Mouse (Mus musculus) left cerebral cortex, adult 18-20 months (tissue): ENCODE data around the gene Vsig10l. TPM values are rescaled to one million over a fixed set of nuclear protein-coding genes. Genes with fewer than 3 reads are reported as not detected.

Experiments used
- DNase-seq, 2 experiments: peaks; one replicate each; pipeline ENCODE4 v3.0.0; 2021 to 2022; ENCODE audit warnings: low spot score in 2 of 2, mixed read lengths in 1 of 2
- long read RNA-seq, 2 experiments: library from polyadenylated mRNA; stranded (forward); transcript quantifications; one replicate each; pipeline ENCODE4 v2.0.0; 2021
- total RNA-seq, 2 experiments: library from RNA; stranded (reverse); gene quantifications; 2 replicates each; pipeline ENCODE4 v1.2.3; 2021

The Vsig10l gene
- total RNA-seq: 1 to 10 TPM; 1.2 to 2.5 TPM
- long read RNA-seq, experiment 1, partial matches to known transcripts: 0 of 2 reads
- long read RNA-seq, experiment 1, other reads (novel, unspliced or antisense): 2 of 2 reads
- long read RNA-seq, experiment 2: 0 reads

GRCm38 (mm10) chr7:43462851-43463250 lies at the start of gene Vsig10l:
Gene Vsig10l, plus strand, starts transcription at chr7:43463151.
- no peak for DNase-seq

GRCm38 (mm10) chr7:43417298-43417697 lies 45.7 kb upstream of the Vsig10l start:
- no peak for DNase-seq

GRCm38 (mm10) chr7:43422995-43423617 lies 39.8 kb upstream of the Vsig10l start:
- DNase-seq: peak; percentile 84 to 94

- no peak for DNase-seq
These were observed 38.8 kb upstream of the Vsig10l start for GRCm38 (mm10) chr7:43423991-43424625.

- no peak for DNase-seq
These were observed 35.5 kb upstream of the Vsig10l start, which contains the start of gene Lim2 for GRCm38 (mm10) chr7:43427406-43427805. Gene Lim2, plus strand, starts transcription at chr7:43427670.

- DNase-seq: no peak
These were observed 33.5 kb upstream of the Vsig10l start for GRCm38 (mm10) chr7:43429500-43429899.

GRCm38 (mm10) chr7:43432891-43433290 lies 30.1 kb upstream of the Vsig10l start:
- DNase-seq: no peak

GRCm38 (mm10) chr7:43434676-43435075 lies 28.3 kb upstream of the Vsig10l start:
- DNase-seq: no peak

- no peak for DNase-seq
These were observed 26.4 kb upstream of the Vsig10l start, which contains the start of gene Nkg7 for GRCm38 (mm10) chr7:43436341-43437255. Gene Nkg7, plus strand, starts transcription at chr7:43437073.

- no peak for DNase-seq
These were observed 24.3 kb upstream of the Vsig10l start for GRCm38 (mm10) chr7:43438611-43439010.

- no peak for DNase-seq
These were observed 22.5 kb upstream of the Vsig10l start, which contains the start of gene Cldnd2 for GRCm38 (mm10) chr7:43440482-43440881. Gene Cldnd2, plus strand, starts transcription at chr7:43440782.

- DNase-seq: no peak
These were observed 21.9 kb upstream of the Vsig10l start for GRCm38 (mm10) chr7:43441071-43441470.

- no peak for DNase-seq
These were observed 20.3 kb upstream of the Vsig10l start for GRCm38 (mm10) chr7:43442684-43443083.

- peak; percentile 53 to 75 for DNase-seq
These were observed 19.6 kb upstream of the Vsig10l start for GRCm38 (mm10) chr7:43443126-43443916.

GRCm38 (mm10) chr7:43443917-43444293 lies 19.0 kb upstream of the Vsig10l start, which contains the start of the genes Etfb and Gm45233:
Gene Etfb, plus strand, starts transcription at chr7:43444083.
Gene Gm45233, plus strand, starts transcription at chr7:43444128.
- peak; percentile 90 to 95 for DNase-seq

- DNase-seq: no peak
These were observed 15.2 kb upstream of the Vsig10l start for GRCm38 (mm10) chr7:43447801-43448200.

- no peak for DNase-seq
These were observed 14.7 kb upstream of the Vsig10l start for GRCm38 (mm10) chr7:43448246-43448645.

- DNase-seq: no peak
These were observed 13.1 kb upstream of the Vsig10l start for GRCm38 (mm10) chr7:43449811-43450210.

GRCm38 (mm10) chr7:43451726-43452125 lies 11.2 kb upstream of the Vsig10l start:
- no peak for DNase-seq

- DNase-seq: no peak
These were observed 10.3 kb upstream of the Vsig10l start for GRCm38 (mm10) chr7:43452609-43453008.
